Mouse (Mus musculus) kidney, postnatal 10 days (tissue): Measurements from ENCODE around the gene Hdac1.

Experiments used
- DNase-seq: peaks from one replicate; pipeline ENCODE4 v3.0.0; 2021; ENCODE audit warnings: mixed read lengths

Gene Hdac1

DNA sequence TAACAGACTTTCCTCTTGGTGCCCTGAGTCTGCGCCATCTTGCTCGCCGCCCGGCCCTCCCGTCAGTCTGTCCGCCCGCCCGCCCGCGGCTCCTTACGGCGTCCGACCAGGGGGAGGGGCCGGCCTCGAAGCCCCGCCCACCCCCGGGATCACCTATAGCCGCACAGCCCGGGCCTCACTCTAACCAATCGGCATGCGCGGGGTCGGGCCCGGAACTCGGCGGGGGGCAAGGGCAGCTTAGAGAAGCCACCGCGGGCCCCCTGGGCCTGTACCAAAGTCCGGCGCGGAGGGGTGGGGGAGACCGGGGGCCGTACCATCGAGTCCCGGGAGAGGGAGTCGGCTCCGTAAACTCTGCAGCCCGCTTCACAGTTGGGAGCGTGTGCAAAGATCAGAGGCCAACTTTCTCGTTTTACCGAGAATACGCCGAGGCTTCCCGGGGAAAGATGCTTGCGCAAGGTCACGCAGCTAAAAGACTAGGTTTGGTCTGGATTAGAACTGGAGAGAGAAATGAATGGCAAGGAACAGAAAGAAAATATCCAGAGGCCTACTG is at the start of gene Hdac1:
TSS of gene Hdac1 (minus strand) at position 122 of the 550 bp plus-strand sequence.
- peak; percentile 99 for DNase-seq

DNA sequence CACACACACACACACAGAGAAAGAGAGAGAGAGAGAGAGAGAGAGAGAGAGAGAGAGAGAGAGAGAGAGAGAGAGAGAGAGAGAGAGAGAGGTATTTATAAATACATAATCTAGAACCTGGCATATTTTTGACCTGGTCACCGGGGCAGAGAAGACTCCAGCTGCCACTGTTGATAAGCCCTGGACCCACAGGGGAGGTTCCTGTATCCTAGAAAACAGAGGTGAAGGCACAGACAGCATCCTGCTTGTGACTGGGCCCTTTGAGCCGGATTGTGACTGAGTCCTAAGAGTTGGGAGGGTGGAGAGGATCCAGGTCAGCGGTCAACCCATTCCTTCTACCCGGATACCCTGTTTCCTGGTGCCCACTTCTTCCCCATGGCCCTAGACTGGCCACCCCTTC is 46.4 kb upstream of the Hdac1 start:
- no peak for DNase-seq

DNA sequence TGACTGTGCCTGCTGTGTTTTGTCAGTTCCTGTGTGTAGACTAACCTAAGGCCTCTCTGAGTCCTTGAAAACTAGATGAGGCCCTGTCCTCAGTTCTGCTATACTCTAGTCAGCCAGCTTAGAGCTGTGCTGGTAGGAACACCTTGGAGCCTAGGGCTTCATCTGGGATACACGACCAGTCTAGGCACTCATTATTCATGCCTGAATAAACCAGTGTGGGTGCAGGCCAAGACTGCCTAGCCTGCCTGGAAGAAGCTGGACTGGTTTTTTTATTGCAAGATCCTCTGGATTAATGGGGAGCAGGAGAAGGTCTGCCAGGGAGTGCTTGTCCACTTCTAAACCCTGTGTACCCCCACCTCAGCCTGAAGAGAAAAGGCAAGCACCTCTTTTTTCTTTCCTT is 44.4 kb upstream of the Hdac1 start:
- DNase-seq = no peak

DNA sequence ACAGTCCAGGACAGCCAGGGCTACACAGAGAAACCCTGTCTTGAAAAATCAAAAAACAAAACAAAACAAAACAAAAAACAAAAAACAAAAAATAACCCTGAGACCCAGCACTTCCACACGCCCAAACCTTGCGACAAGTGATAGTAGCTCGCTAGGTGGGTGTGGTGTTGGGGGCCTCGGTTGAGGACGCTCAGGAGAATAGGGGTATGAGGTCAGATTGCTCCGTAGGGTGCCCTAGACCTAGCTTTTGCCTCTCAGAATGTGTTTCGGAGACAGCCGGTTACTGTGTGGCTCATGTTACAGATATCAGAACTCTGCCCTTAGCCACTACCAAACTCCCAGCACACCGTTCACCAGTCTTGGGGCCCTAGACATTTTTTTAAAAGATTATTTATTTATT is 43.3 kb upstream of the Hdac1 start:
- no peak for DNase-seq

DNA sequence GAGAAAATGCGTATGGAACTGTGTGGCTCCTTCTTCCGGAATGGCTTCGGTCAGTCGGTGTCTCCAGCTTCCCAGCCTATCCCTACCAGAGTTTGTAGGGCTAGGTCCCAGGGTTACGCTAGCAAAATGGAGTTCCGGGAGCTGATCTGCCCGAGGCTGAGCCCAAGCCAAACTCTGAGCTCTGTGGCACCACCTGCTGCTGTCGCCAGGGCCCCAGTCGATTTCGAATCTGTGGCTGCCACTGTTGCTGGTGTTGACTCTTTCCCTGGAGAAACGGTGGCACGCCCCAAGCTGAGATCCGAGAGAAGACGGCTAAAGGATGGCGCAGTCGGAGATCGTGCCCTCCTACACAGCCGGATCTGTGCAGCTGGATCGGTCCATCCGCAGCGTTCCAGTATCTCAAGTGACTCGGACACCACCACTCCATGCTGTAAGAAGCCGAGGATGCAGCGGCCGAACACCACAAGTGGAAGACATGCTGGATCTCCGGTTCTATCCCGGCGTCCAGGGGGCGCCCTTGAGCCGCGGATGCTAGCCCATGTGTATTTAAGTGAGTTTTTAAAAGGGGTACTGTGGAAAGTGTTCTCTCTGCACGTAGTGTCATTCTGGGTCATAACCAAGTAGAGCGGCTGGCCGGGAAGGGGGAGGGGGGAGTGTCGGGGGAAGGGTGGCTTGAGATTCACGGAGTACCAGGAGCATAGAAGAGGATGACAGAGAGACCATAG is 42.5 kb upstream of the Hdac1 start:
- peak; percentile 94 for DNase-seq

DNA sequence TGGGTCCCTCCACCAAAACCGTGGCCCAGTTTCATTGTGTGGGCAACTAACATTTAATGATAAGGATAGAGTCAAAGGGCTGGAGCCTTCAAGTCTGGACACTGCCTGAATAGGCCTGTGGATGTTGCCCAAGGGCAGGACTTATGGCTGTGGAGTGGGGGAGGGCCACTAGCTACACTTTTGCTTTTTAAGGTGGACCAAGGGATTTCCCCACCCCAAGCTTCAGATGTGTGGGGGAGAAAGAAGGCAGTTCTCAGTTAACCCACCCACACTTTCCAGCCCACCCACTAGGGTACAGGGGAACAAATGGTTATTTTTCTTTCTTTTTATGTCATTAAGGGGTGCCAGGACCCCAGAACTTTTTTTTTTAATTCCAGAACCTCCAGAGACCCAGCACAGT is 41.9 kb upstream of the Hdac1 start:
- no peak for DNase-seq

DNA sequence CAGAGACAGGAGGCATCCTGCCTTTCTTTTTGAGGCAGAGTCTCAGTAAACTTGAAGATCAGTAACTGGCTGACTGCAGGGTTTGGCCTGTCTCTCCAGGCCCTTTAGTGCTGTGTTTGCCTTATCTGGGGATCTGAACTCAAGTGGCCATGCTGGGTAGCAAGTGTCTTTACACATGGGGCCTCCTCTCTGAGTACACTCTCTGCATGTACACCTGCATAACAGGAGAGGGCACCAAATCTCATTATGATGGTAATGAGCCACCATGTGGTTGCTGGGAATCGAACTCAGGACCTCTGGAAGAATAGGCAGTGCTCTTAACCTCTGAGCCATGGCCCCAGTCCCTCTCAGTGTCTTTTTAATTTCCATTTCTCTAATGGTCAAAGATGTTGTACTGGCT is 39.7 kb upstream of the Hdac1 start:
- DNase-seq = no peak

DNA sequence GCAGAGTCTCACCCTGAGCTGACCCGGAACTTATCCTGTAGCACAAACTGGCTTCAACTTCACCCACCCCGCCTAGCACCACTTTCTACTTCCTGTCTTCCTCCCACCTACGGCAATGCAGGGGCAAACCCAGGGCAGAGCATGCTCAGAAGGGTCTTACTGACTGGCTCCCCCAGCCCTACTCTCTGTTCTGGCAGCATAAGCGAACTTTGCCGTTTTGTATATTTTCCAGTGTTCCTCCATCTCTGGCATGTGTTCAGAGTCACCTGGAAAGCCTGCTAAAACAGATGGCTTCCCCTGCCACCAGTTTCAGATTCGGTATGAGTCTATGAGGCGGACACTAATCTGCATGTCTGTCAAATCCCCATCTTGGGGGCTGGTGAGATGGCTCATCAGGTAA is 37.8 kb upstream of the Hdac1 start:
- DNase-seq = no peak

DNA sequence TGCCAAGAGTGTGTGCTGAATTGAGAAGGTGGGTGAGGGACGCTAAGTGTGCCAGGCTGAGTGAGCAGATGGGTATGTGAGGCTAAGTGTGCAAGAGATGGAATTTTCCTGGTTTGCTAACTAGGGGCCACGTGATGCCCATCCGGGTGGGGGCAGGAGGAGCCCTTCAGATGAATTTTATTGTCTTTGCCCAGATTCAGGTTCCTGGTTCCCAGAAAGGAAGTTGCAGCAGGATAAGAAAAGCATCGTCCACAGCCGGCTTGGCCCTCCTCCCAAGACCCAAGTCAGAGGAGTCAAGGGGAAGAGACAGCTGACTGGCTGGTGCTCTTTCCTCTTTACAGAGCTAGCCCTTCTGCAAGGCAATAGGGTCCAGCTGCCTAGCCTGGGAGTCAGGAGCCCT is 36.0 kb upstream of the Hdac1 start, which contains the start of gene Fam167b:
TSS of gene Fam167b (minus strand) at position 84 of the 400 bp plus-strand sequence.
- peak; percentile 76 for DNase-seq

DNA sequence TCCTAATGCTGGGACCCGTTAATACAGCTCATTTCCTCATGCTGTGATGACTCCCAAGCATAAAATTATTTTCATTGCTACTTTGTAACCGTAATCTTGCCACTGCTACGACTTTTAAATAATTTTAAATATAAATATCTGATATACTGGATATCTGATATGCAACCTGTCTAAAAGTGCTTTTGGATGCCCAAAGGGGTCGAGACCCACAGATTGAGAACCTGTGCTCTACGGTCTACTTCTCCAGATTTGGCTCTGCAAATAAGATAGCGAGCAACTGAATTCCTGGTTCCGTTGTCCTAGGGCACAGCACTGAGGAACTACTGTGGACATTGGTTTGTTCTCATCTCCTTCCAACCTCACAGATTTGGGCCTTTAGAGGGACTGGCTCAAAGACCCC is 35.2 kb upstream of the Hdac1 start:
- DNase-seq = no peak

DNA sequence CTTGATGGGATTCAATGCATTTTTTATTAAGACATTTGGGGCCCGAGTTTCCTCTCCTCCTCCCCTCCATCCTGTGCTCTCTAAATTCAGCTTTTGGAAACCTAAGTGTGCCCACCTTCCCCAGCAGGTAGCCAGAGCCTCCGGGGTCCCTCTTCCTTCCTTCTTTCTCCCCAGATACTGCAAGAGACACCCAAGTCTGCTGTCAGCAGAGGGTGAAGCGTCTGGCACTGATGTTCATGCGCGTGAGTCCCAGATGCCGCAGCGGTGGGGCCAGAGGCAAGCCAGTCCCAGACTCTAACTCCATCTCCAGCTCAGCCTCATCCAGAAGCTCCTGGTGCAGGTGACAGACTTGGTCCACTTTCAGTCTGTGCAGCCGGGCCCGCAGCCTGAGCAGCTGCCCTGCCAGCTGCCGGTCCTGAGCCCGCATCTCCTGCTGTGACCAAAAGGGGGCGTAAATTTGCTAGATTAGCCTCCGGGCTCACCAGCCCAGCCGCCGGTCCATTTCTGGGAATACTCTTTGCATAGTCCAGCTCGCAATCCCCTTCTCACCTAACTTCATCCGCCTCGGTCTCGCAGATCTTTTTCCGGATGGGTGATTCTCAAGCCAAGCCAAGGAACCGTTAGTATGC is 34.5 kb upstream of the Hdac1 start:
- peak; percentile 89 for DNase-seq

DNA sequence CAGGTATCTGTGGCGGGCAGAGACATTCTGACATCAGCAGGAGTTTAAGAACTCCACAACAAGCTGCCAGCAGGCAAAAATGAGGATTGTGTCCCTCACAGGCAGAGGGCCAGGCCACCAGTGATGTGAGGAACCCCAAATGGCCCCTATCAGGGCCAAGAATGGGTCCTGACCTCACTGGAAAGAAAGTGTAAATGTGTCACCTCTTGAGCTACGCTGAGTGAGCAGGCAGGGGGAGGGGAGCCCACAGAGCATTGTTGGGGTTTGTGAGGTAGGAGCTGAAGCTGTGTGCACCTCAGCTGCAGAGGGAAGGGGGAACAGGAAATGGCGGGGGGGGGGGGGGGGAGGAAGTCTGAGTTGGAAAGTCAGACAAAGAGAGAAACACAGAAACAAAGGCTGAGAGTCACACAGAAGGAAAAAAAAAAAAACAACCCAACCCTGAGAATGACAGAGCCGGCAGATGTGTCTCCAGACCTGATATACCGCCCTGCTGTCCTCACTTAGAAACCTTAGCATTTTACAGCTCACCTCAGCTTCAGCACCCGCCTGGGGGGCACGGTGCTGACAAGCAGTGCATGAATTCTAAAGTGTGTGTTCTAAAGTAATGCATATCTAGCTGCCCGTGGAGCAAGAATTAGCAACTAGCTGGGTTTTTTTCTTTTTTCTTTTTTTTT is 32.8 kb upstream of the Hdac1 start:
- DNase-seq = peak; percentile 59

DNA sequence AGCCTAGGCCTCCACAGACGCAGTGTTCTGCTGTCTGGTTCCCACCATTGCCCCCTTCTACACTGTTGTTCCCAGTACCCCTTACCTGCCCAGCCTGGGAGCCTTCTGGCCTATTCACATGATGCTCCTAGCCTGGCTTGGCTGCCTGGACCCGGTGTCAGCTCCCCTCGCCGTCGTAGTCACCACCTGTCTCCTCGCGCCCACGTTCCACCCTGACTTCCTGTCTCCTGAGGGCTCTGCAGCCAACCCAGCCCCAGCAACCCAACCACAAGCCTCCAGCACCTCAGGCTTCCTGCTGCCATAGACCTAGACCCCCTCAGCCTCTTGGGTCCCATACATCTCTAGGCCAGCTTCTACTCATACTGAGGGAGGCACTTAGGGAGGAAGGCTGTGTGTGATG is 30.9 kb upstream of the Hdac1 start, which contains the start of gene Lck:
TSS of gene Lck (minus strand) at position 212 of the 400 bp plus-strand sequence.
- no peak for DNase-seq

DNA sequence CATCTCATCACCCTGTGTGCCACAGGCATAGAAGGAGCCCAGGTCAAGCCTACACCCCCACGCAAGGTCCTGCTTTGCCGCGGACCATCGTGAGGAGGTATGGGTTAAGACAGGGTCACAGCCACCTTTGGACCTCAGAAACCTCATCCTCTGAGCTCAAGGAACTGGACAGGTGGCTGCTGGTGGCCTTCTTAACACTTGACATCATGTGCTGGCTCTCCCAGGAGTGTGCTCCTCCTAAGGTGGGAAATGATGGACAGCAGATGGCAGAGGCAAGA is 30.5 kb upstream of the Hdac1 start:
- no peak for DNase-seq

DNA sequence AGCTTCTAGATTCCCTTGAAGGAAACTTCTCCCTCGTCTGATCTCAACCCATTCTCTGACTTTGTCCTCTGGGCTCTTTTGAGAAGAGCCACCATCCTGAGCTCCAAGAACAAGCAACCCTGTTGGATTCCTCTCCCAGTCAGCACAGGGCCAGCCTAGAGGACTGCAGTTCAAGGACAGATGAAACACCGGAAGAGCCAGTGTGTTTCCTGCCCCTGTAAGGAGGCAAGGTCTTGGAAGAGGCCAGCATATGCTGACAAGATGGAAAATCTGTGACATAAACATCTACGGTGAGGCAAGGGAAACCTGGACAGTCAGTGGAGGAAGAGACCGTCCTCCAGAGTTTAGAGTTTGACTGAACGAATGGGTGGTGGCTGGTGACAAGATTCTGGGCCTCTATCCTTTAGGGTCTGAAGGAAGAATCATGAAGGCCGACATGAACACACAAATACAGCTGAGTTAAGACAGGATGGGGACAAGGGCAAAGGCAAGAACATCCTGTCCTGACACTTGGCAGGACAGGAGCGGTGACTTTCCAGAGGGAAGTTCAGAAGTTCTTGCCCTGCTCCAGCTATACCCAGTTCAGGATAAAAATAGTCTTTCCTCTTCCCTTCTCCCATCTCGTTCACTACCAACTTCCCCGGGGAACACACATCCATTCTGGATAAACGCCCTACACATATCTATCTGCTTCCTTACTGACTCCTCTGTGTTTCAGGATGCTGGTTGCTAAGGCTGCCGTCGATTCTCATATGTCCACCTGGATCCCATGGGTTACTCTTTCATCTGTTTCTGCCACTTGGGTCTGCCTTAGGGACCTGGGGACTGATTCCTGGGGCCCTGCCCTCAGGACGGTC is 30.0 kb upstream of the Hdac1 start:
- peak; percentile 23 for DNase-seq

DNA sequence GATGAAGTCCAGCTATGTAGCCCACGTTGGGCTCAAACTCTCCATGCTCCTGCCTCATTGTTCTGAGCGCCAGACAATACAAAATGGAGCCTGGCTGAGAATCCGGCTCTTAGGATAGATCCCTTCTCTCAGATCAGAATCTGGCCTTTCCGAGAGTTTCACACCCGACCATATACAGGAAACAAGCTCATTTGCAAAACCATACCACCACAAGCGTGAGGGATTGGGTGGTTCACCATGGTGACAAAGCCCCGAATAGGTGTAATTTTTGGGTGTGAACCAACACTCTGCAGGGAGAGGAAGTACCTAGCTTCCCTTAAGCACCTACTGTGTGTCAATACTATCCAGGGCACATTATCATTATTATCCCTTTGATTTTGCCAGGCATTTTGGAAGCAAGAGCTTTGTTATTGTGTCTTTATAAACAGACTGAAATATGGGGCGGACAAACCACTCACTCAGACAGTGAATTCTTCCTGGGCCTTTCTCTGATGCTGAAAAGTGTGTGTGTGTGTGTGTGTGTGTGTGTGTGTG is 29.1 kb upstream of the Hdac1 start:
- DNase-seq = no peak

DNA sequence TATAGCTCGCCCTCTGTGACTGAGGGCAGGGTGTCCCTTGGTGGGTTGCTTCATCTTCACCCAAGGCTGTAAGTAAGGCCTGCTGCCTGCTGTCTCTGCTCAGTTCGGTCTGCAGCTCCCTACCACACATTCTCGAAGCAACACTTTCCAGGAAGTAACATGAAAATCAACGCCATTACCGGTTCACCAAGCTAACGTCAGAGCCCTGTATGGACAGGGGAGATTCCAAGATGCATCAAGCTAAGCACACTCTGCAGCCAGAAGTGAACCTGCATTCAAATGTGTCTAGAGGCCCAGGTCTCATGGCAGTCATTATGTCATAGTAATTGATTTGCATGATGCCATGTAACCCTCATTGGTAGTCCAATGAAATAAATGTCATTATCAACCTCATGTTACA is 27.5 kb upstream of the Hdac1 start:
- DNase-seq = no peak

DNA sequence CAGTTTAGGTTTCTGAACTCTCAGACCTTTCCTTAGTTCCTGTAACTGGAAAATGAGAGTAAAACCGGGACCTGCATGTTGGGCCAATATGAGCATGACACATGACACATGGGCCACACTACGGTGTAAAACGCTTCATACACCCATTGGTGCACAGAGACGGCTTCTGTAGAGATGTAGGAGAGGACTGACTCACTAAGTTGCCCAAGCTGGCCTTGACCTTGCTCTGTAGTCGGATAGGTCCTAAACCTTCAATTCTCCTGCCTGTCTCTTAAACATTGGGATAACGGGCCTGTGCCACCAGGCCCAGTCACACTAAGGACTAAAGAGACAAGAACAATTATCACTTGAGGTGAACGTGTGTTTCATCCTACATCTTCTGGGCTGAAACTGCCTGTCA is 25.9 kb upstream of the Hdac1 start:
- no peak for DNase-seq

DNA sequence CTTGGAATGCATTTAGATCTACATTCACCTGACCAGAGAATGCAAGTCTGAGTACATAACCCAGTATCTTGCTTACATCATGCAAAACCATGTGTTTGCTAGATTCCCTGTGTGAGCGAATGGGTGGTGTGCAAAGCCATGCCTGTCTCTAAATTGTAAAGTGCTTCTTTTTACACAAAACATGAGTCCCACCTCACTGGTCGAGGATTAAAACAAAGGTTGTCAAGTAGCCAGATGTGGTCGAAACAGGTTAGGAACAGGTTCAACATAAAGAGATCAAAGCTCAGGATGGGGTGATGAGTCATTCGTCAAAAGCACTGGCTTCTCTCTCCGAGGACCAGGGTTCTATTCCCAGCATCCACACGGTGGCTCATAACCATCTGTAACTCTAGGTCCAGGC is 22.6 kb upstream of the Hdac1 start:
- no peak for DNase-seq

DNA sequence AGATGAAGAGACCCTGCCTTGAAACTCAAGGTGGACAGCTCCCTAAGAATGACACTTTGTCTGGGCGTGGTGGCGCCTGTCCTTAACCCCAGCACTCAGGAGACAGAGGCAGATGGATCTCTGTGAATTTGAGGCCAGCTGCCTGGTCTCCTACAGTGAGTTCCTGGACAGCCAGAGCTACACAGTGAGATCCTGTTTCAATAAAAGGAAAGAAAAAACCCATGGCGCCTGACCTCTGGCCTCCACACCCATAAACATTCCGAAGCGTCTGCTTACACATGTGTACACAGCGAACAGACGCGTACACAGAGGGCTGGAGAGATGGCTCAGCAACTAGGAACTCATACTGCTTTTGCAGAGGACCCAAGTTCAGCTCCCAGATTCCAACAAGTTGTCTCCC is 21.2 kb upstream of the Hdac1 start:
- DNase-seq = peak; percentile 67

DNA sequence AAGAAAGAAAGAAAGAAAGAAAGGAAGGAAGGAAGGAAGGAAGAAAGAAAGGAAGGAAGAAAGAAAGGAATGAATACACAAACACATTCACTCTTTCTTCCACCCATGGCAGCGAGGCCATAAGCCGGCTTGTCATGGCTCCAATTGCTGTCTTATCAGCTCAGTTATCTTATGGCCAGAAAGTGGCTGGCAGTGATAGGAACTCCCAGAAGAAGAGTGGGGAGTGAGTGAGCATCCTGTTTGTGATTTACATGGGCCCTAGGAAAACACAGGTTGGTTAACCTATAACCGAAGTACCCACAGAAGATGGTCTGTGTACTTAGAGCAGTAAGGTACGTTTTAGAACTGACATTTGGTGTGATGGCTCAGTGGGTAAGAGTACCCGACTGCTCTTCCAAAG is 18.7 kb upstream of the Hdac1 start:
- no peak for DNase-seq

DNA sequence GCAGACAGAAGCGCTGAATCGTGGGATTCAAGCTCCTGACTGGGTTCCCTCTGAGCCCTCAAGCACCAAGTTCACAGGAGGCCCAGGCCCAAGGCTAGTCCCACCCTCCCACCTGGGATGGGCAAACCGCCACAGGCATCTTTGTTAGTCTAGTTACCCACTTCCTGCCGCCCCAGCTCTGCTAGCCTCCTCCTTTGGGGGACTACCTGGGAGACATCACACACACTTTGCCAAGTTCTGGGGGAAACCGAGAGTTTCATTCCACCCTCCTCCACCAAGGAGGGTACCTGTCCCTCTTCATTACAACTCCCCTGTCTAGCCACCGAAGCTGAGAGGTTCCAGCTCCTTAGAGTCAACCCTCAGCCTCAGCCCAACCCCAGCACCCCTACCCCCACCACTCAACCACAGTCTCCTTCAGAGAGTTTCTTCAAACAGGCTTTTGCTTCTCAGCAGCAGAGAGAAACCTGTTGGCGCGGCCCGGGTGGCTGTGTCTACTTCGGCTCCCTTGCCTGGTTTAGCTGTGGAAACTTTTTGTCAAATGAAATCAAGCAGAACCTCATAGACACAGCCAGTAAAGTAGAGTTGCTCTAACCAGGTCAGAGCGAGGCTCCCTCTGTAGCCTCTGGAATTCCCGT is 15.9 kb upstream of the Hdac1 start:
- peak; percentile 24 for DNase-seq
